Mouse (Mus musculus) spleen, adult 2 months (tissue): ENCODE measurements around the gene Hbs1l.

Experiments used
- CTCF ChIP-seq: fragments of 200-500 bp; IDR thresholded peaks from 2 replicates; pipeline ENCODE4 v1.5.1; 2011; ENCODE audit warnings: mild to moderate bottlenecking, inconsistent platforms; ENCODE audit not compliant: insufficient read depth, insufficient read length, insufficient replicate concordance; ENCODE audit errors: extremely low read depth
- POLR2A ChIP-seq: fragments of 200-500 bp; IDR thresholded peaks from 2 replicates; pipeline ENCODE4 v1.6.1; 2011; ENCODE audit warnings: low read depth, low read length, inconsistent platforms

DNA sequence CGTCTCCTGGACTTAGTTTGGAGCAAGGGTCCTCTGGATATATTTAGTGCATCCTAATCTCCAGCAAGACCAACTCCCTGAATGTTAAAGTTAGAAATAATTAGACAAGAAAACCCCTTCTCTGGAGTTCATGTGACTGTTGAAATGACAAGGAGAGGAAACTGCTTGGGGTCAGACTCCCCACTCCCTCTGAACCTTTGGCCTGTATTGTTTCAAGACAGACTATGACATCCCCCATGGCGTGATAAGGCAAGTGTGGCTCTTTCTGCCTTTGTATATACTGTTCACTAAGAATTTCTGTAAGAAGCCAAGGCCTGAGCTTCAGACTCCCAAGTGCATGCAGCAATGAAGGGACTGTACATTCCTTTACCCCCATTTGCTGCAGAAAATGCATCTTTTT is 104.7 kb downstream of the Hbs1l start:
- TF ChIP-seq CTCF (no peak), POLR2A (no peak)
